Mouse (Mus musculus) mouse trophoblast stem cell (cell line): ENCODE data around the gene Olfr12.

Source experiments
- in situ Hi-C, 2 experiments: fragments of 300-500 bp; cut with MseI, MboI; formaldehyde crosslinking; loops; 2 replicates in 1 of 2; 3 replicates in 1 of 2; pipeline ENCODE4 v1.15.1; 2025

Olfr12 gene

GRCm38 (mm10) chr1:92640393-92640792, 22.8 kb downstream of the Olfr12 start:
- in situ Hi-C loops: no loop called here

DNA sequence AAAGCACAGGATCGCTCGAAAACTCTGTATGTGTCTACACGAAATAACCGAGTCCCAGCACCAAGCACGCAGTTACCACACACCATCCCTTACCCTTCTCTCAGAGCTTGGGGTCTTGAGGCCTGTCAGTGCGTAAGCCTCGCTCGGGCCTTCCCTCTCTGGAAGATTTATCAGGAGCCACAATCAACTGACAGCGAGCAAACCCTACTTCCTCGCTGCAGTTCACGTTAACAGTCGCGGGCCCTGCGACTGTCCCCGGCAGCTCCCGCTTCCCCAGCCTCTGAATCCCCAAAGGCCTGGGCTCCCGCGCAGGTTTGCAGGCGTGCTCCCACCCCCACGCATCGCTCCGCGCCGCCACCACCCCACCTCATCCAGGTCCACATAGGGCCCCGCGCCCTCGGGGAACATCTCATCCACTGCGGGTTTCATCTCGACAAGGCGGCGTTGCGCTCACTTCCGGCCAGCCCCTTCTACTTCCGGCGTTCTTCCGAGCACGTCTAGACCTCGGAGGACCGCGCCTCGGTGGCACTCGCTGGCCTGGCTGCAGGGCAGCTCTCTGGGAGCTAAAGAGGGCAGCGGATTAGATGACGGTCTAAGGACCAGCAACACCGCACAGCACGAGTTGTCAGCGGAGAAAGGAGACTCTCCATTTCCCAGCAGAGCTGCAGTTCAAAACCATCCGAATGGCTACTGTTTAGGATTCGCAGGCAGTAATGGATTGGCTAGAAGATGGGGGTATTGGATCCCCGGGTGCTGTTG, 24.1 kb downstream of the Olfr12 start, which contains the start of gene Cops9:
Gene Cops9, minus strand, starts transcription at position 472 of the 759 bp plus-strand sequence.
- in situ Hi-C loops: no loop called here

GRCm38 (mm10) chr1:92643691-92644090, 26.1 kb downstream of the Olfr12 start:
- in situ Hi-C loops: no loop called here

GRCm38 (mm10) chr1:92644916-92645315, 27.3 kb downstream of the Olfr12 start:
- in situ Hi-C loops: no loop called here

DNA sequence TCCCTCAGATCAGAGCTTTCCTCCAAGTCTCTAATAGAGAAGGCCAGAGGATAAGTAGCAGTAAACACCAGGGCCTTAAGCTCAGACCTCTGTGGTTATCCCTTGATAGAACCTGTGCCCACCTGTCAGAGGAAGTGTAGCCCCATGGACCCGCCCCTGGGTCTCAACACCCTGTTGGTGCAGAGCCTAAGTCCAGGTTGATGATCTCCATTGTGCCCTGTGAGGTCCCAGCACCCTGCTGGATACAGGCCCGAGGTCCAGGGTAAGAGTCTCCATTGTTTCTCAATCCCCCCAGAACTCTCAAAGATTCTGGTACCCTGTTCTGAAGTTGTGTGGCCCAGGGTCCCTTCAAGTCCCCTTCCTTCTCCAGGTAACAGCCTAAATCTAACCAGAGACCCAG, 28.5 kb downstream of the Olfr12 start:
- in situ Hi-C loops: no loop called here

DNA sequence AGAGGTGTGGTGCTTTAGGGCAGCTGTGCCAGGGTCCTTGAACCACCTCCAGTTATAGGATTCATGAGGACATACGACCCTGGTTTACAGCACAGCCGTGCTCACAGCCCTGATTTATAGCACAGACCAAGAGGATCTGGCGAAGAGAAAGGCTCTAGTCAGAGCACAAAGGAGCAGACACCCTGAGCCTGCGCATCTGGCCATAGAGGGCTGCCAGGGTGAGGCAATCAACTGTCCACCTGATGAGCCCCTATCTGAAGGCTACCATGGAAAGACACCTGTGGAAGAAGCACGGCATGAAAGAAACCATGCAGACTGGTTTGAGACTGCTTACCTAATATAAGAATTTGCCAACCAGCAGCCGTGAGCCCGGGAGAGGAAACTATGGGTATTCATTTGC, 29.0 kb downstream of the Olfr12 start:
- in situ Hi-C loops: no loop called here

GRCm38 (mm10) chr1:92647026-92647425, 29.4 kb downstream of the Olfr12 start:
- in situ Hi-C loops: no loop called here

GRCm38 (mm10) chr1:92647752-92648151, 30.2 kb downstream of the Olfr12 start:
- in situ Hi-C loops: no loop called here

DNA sequence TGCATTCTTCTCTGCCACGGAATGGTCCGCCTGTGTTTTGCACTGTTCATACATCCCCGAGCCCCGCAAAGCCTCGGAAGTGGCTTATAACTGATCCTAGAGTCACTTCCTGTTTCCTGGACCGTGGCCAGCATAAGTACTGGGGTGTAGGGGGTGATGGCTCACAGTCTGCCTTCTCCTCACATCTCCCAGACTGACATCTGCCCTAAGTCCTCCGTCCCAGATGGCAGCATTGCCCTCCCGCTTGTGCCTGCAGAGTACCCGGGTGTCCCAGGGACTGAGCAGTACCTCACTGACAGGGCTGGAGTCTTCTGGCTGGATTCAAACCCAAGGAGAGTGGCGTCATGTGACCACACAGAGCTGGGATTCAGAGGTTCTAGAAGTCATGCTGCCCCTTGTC, 30.6 kb downstream of the Olfr12 start:
- in situ Hi-C loops: no loop called here

DNA sequence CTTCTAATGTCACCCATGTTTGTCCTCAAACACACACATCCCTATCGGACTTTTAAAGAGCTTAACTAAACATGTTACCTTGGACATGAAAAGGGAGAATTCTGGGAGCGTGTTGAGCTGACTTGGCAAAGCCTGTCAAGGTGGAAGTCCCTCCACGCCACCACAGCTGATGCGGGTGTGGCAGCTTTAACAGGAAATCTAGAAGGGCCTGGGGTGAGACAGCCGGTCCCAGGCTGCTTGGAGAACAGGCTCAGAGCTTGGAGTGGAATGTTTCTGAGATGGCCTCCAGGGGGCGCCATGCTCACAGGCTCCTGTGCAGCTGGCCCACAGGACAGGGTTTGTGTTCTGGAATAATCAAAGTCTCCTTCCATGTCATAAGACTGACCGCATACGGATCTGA, 31.1 kb downstream of the Olfr12 start, which contains the start of gene Otos:
Gene Otos, minus strand, starts transcription at position 169 of the 400 bp plus-strand sequence.
- in situ Hi-C loops: no loop called here

DNA sequence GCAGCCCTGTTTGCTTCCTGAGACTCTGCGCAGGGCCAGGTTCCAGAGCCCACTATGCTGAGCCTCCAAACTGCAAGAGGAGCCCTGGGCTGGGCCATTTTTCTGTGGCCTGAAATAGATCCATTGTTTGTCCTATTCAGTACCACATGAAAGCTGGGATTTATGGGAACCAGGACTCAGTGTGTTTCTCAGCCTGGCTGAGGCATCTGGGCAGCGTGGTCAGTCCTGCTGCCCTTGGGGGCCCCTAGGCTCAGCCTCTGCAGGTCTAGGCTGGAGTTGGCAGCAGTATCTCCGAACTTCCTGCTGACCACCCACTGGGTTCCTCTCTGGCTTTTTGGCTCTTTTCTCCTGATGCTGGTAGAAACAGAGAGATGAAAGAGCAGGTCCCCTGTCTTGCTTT, 33.9 kb downstream of the Olfr12 start:
- in situ Hi-C loops: no loop called here

- in situ Hi-C loops: no loop called here
Observed at GRCm38 (mm10) chr1:92653179-92653578, 35.6 kb downstream of the Olfr12 start.

- in situ Hi-C loops: no loop called here
Observed at GRCm38 (mm10) chr1:92654676-92655075, 37.1 kb downstream of the Olfr12 start.

DNA sequence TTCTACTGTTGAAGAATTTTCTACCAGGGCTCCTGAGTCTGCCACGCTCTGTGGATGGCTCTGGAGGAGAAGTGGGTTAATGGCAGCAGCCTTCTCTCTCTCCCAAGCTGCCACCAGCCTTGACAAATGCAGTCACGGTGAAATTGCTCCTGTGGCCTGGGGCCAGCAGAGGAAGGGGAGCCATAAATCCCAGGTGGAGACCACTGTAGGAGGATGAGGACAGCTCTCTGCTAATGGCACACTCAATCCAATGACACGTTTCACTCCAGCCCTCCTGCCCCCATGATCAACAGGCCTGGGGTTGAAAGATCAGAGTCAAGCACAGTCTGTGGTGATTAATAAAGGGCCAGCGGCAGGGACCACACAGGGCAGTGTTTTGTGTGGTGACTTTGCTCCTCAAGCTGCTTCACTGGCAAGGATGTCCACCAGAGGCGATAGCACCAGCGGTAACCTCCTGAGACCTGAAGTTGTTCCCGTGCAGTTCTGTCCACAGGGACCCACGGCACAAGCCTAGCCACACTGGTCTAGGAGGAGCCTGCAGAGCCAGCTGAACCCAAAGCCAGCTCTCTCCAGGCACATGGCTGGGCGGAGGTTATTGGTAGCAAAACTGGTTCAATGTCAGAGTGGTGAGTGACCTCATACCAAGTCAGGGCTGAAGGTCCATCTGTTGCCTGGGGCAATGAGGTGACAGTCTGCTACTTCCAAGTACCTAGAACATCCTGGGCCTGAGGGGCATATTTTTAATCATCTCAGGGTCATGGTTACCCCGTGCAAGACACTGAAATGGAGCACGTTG, 39.6 kb downstream of the Olfr12 start:
- in situ Hi-C loops: no loop called here

- in situ Hi-C loops: no loop called here
Observed at GRCm38 (mm10) chr1:92659392-92659791, 41.8 kb downstream of the Olfr12 start.

DNA sequence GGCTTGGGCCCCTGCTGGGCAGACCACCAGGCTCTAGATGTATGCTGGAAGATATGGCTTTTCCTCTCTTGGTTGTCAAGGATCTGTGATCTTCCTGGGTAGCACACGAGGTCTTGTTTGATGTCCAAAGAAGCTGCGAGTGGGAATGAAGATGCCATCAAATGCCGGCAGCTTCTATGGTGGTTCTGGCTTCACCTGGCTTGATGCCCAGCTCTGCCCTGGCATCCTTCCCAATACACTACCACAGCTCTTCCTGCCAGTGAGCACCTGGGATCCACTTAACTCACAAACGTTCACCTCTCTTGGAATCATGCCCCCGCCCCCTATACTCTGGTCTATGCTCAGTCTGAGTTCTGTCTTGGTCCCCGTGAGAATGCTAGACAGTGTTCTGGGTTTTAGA, 49.5 kb downstream of the Olfr12 start:
- in situ Hi-C loops: no loop called here

DNA sequence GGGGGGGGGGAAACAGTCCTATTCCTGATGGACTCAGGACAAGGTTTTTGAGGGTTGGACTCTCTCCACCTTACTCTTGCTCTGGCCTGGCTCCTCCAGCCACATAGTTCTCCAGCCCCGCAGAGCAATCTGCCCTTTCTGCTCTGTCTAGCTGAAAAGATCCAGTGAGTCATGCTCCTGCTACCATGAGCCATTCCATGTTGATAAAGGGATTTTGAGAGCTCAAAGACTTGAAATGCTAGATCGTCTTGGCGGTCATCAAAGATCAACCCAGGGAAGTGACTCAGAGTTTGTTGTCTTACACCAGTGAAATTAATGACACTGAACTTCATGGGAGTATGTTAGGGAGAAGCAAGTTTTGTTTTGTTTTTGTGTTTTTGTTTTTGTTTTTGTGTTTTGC, 51.8 kb downstream of the Olfr12 start:
- in situ Hi-C loops: no loop called here

- in situ Hi-C loops: no loop called here
Observed at GRCm38 (mm10) chr1:92671326-92671725, 53.7 kb downstream of the Olfr12 start.
